Mouse (Mus musculus) MEL (cell line): ENCODE measurements around the gene Rab11a.

Experiments
- CHD2 ChIP-seq: IDR thresholded peaks from 2 replicates; pipeline ENCODE4 v1.6.1; 2011; ENCODE audit warnings: low read length, improper control_type of control experiment
- CTCF ChIP-seq, 3 experiments: IDR thresholded peaks in 2 of 3; conservative IDR thresholded peaks in 1 of 3; 2 replicates each; pipeline ENCODE4 v1.5.1; 2011 to 2012; ENCODE audit warnings: low read length in 3 of 3, low read depth in 2 of 3, mild to moderate bottlenecking in 2 of 3, improper control_type of control experiment in 1 of 3, inconsistent platforms in 1 of 3, mixed read lengths in 1 of 3, moderate library complexity in 1 of 3; ENCODE audit not compliant: control insufficient read depth in 1 of 3, insufficient read depth in 1 of 3, poor library complexity in 1 of 3, severe bottlenecking in 1 of 3
- EP300 ChIP-seq, 2 experiments: IDR thresholded peaks; 2 replicates each; pipeline ENCODE4 v1.6.1; 2011; ENCODE audit warnings: improper control_type of control experiment in 2 of 2, low read length in 2 of 2, low read depth in 1 of 2, mild to moderate bottlenecking in 1 of 2
- GABPA ChIP-seq: IDR thresholded peaks from 2 replicates; pipeline ENCODE4 v1.6.1; 2012; ENCODE audit warnings: low read depth, mild to moderate bottlenecking, inconsistent platforms, low read length, improper control_type of control experiment, moderate library complexity
- HCFC1 ChIP-seq: IDR thresholded peaks from 2 replicates; pipeline ENCODE4 v1.6.1; 2012; ENCODE audit warnings: low read depth, mild to moderate bottlenecking, inconsistent platforms, low read length, improper control_type of control experiment, moderate library complexity
- KAT2A ChIP-seq: conservative IDR thresholded peaks from 2 replicates; pipeline ENCODE4 v1.6.1; 2012; ENCODE audit warnings: low read depth, low read length, improper control_type of control experiment, inconsistent platforms
- MAX ChIP-seq: IDR thresholded peaks from 2 replicates; pipeline ENCODE4 v1.6.1; 2011; ENCODE audit warnings: low read length, improper control_type of control experiment
- MAZ ChIP-seq: IDR thresholded peaks from 2 replicates; pipeline ENCODE4 v1.6.1; 2012; ENCODE audit warnings: low read depth, mild to moderate bottlenecking, inconsistent platforms, low read length, improper control_type of control experiment
- USF1 ChIP-seq: IDR thresholded peaks from 2 replicates; pipeline ENCODE4 v1.6.1; 2014; ENCODE audit warnings: low read depth, mild to moderate bottlenecking, inconsistent platforms, low read length, improper control_type of control experiment, moderate library complexity
- ZKSCAN1 ChIP-seq: IDR thresholded peaks from 2 replicates; pipeline ENCODE4 v1.6.1; 2012; ENCODE audit warnings: low read depth, mild to moderate bottlenecking, inconsistent platforms, low read length, improper control_type of control experiment, moderate library complexity

GRCm38 (mm10) chr9:64693094-64693493 lies 44.5 kb downstream of the Rab11a start:
- TF ChIP-seq CTCF (IDR thresholded peaks at IDR 0.05 in 2 of 3, conservative IDR thresholded peaks at IDR 0.05 in 1 of 3; ENCODE audit: control insufficient read depth in 1 of 3, insufficient read depth in 1 of 3, low read depth in 2 of 3, low read length in 3 of 3, poor library complexity in 1 of 3, severe bottlenecking in 1 of 3), result no peak
- no peak for TF ChIP-seq EP300 (IDR thresholded peaks at IDR 0.05; ENCODE audit: low read depth in 1 of 2, low read length in 2 of 2)
- no peak for TF ChIP-seq ZKSCAN1
- no peak for TF ChIP-seq GABPA
- TF ChIP-seq KAT2A, result no peak
- TF ChIP-seq MAX, result no peak
- TF ChIP-seq MAZ, result no peak
- no peak for TF ChIP-seq CHD2
- no peak for TF ChIP-seq USF1
- TF ChIP-seq HCFC1, result no peak
